Mouse (Mus musculus) liver, postnatal 0 days (tissue): Measurements from ENCODE around the gene Dpp9.

ENCODE experiments used
- CTCF ChIP-seq: sonication (generic); IDR thresholded peaks from 2 replicates; pipeline ENCODE4 v1.5.1; 2016; ENCODE audit warnings: antibody characterized with exemption, low read depth
- EP300 ChIP-seq: IDR thresholded peaks from 2 replicates; pipeline ENCODE4 v1.6.1; 2016; ENCODE audit warnings: antibody characterized with exemption, low read depth, mild to moderate bottlenecking

DNA sequence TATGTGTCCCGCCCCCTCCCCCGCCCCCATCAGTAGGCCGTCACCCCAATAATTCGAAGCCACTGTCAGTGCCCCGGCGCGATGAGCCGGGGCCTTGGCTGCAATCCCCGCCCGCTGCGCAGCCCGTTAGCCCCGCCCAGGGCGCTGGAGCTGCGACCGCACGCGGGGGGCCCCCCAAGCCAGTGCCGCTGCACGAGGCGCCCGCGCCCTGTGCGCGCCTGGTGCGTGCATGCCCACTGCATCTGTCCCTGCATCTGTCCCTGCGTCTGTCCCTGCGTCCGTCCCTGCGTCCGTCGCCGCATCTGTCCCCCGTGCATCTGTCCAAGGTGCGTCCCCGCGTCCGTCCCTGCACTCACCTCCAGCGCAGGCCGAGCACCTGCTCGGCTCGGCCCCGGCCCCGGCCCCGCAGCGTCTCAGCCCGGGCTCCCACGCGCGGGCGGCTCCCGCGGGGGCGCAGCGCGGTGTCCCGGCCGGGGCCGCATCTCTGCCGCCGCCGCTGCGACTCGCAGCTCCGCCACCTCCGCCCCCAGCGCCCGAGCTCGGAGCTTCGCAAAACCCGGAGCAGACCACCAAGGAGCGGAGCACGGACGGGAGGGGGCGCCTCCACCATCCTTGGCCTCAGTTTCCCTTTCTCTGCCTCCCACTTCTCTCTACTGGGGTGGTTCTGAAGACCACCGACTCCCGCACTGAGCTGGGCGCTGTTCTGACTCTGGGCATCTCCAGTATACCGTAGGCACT lies 78.7 kb downstream of the Dpp9 start, which contains the start of gene Sema6b:
- TF ChIP-seq CTCF (no peak), EP300 (no peak)
